Mouse (Mus musculus): ENCODE results near the gene Zpbp2. TPM values are rescaled to one million over a fixed set of nuclear protein-coding genes. Genes with fewer than 3 reads are reported as not detected.

The Zpbp2 gene
- polyA plus RNA-seq, 1 experiment from 2014 or later = 0.45 TPM

- H3K36me3 ChIP-seq = no peaks in the 10 kb centered on the region
- no peaks in the 10 kb centered on the region for H3K4me1 ChIP-seq (replicated peaks)
- H3K27ac ChIP-seq = no peak overlapping the region
- H3K4me3 ChIP-seq (replicated peaks) = no peak overlapping the region
- H3K9me3 ChIP-seq (replicated peaks) = no peaks in the 10 kb centered on the region
- peaks cover 35% of the 10 kb centered on the region for H3K27me3 ChIP-seq
- ATAC-seq (ENCODE audit: low read depth) = no peak
- 76% methylated on average over 3 of the region's 3 CpGs for WGBS (ENCODE audit: insufficient replicate concordance)
- DNase-seq = no peak
- H3K9ac ChIP-seq = no peak overlapping the region
- no peak overlapping the region for H3K4me2 ChIP-seq
These were observed 12.1 kb downstream of the Zpbp2 start for GRCm38 (mm10) chr11:98563025-98563424.

- DNase-seq = no peak
- H3K4me2 ChIP-seq = no peak overlapping the region
- no peak overlapping the region for H3K9ac ChIP-seq
- ATAC-seq (ENCODE audit: low read depth) = no peak
- no peak overlapping the region for H3K27ac ChIP-seq
- no peaks in the 10 kb centered on the region for H3K36me3 ChIP-seq
- 0 out of 2 replicates have a peak, but pooled peaks cover 2% of the 10 kb centered on the region for H3K9me3 ChIP-seq (replicated peaks)
- no peak overlapping the region for H3K4me3 ChIP-seq (replicated peaks)
- H3K4me1 ChIP-seq (replicated peaks) = no peaks in the 10 kb centered on the region
- peaks cover 33% of the 10 kb centered on the region for H3K27me3 ChIP-seq
- WGBS (ENCODE audit: insufficient replicate concordance) = 64% methylated on average over 13 of the region's 13 CpGs
These were observed 13.1 kb downstream of the Zpbp2 start for GRCm38 (mm10) chr11:98563921-98564414.

DNA sequence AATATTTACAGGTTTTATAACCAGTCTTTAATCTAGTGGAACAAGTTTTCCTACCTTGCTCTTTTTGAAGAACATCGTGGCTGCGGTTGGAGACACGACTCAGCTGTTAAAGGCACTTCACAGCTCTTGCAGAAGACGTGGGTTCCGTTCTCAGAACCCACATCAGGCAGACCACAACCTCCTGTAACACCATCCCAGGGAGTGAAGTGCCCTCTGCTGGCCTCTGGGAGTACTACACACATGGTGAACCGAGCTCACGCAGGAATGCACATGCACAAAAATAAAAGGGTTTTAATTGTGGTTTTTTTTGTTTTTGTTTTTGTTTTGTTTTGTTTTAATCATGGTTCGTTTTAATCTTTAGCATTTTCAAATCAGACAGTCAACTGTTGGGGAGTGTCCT is 17.4 kb downstream of the Zpbp2 start:
- no peaks in the 10 kb centered on the region for H3K4me1 ChIP-seq (replicated peaks)
- H3K9me3 ChIP-seq (replicated peaks) = 0 out of 2 replicates have a peak, but pooled peaks cover 2% of the 10 kb centered on the region
- DNase-seq (no peak), ATAC-seq (ENCODE audit: low read depth) (no peak)
- no peak overlapping the region for H3K4me2 ChIP-seq
- H3K4me3 ChIP-seq (replicated peaks) = no peak overlapping the region
- no peak overlapping the region for H3K9ac ChIP-seq
- H3K27me3 ChIP-seq = 0 out of 2 replicates have a peak, but pooled peaks cover 5% of the 10 kb centered on the region
- H3K36me3 ChIP-seq = no peaks in the 10 kb centered on the region
- 76% methylated on average over 8 of the region's 8 CpGs for WGBS (ENCODE audit: insufficient replicate concordance)
- H3K27ac ChIP-seq = no peak overlapping the region

DNA sequence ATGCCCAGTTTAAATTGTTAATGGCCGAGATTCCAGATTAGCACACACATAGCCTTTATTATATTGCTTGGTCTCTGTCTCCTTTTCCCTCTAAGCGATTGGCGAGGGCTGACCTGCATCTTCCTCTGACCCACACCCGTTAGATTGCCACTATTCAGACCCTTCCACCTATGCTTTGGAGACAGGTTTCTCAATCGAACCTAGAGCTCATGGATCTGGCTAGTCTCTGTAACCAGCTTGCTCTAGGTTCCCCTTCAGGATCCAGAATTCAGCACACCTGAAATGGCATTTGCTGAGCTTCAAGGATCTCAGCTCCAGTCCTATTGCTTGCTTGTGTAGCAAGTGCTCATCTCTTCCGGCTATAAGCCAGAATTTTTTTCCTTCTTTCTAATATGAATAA is 18.6 kb downstream of the Zpbp2 start:
- Histone ChIP-seq H3K4me3 (replicated peaks) (no peak overlapping the region), H3K36me3 (no peaks in the 10 kb centered on the region), H3K9ac (no peak overlapping the region), H3K4me1 (replicated peaks) (no peaks in the 10 kb centered on the region), H3K4me2 (no peak overlapping the region), H3K9me3 (replicated peaks) (0 out of 2 replicates have a peak, but pooled peaks cover 2% of the 10 kb centered on the region), H3K27ac (no peak overlapping the region), H3K27me3 (0 out of 2 replicates have a peak, but pooled peaks cover 5% of the 10 kb centered on the region)
- DNase-seq (no peak), ATAC-seq (ENCODE audit: low read depth) (no peak)
- 73% methylated on average over 6 of the region's 6 CpGs for WGBS (ENCODE audit: insufficient replicate concordance)

GRCm38 (mm10) chr11:98577776-98578175 is 26.9 kb downstream of the Zpbp2 start:
- DNase-seq (no peak), ATAC-seq (ENCODE audit: low read depth) (no peak)
- WGBS (ENCODE audit: insufficient replicate concordance) = 71% methylated on average over 5 of the region's 5 CpGs
- no peak overlapping the region for H3K4me2 ChIP-seq
- no peaks in the 10 kb centered on the region for H3K27me3 ChIP-seq
- no peaks in the 10 kb centered on the region for H3K9me3 ChIP-seq (replicated peaks)
- H3K36me3 ChIP-seq = peaks cover 21% of the 10 kb centered on the region
- no peak overlapping the region for H3K9ac ChIP-seq
- peak overlapping the region; percentile 47 for H3K27ac ChIP-seq
- H3K4me3 ChIP-seq (replicated peaks) = no peak overlapping the region
- peaks cover 49% of the 10 kb centered on the region for H3K4me1 ChIP-seq (replicated peaks)

DNA sequence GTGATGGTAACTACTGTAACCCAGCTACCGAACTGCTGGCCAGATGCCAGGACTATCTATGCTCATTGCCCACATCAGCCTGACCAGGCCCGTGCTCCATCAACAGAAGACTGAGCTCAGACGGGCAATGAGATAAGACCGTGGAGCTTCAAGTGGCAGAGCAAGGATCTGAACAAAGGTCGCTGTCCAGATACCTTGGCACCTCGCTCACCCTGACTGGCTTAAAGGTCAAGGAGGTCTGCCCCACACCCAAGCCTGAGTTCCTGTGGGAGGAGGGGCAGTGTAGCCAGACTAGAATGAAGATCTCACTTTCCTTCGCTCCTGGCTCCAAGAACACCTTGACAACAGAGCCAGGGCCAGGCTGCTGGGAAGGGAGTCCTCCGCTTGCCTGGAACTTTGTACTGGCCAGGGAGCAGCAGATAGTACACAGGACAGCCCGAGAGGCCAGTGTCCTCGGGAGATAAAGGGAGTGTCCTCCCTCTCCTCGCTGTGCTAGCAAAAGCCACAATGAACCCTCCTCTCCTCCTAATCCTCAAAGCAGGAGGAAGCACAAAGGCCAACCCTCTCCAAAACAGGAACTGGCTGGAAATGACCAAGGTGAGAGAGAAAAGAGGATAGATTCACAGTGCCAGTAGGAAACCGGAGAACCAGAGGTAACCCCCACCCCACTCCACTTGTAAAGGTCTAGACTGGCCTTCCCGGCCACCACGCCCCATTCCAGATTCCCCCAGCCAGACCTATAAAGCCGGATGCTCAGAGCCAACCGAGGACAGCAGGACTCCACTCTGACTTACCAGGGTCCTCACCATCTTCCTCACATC is 29.6 kb downstream of the Zpbp2 start:
- no peaks in the 10 kb centered on the region for H3K27me3 ChIP-seq
- peak; percentile 75 for DNase-seq
- H3K36me3 ChIP-seq = peaks cover 29% of the 10 kb centered on the region
- peak overlapping the region; percentile 90 for H3K4me3 ChIP-seq (replicated peaks)
- H3K27ac ChIP-seq = peak overlapping the region; percentile 100
- peak overlapping the region; percentile 94 for H3K9ac ChIP-seq
- H3K9me3 ChIP-seq (replicated peaks) = no peaks in the 10 kb centered on the region
- ATAC-seq (ENCODE audit: low read depth) = peak; percentile 77
- WGBS (ENCODE audit: insufficient replicate concordance) = 15% methylated on average over 16 of the region's 16 CpGs
- peak overlapping the region; percentile 85 for H3K4me2 ChIP-seq
- H3K4me1 ChIP-seq (replicated peaks) = peaks cover 76% of the 10 kb centered on the region

DNA sequence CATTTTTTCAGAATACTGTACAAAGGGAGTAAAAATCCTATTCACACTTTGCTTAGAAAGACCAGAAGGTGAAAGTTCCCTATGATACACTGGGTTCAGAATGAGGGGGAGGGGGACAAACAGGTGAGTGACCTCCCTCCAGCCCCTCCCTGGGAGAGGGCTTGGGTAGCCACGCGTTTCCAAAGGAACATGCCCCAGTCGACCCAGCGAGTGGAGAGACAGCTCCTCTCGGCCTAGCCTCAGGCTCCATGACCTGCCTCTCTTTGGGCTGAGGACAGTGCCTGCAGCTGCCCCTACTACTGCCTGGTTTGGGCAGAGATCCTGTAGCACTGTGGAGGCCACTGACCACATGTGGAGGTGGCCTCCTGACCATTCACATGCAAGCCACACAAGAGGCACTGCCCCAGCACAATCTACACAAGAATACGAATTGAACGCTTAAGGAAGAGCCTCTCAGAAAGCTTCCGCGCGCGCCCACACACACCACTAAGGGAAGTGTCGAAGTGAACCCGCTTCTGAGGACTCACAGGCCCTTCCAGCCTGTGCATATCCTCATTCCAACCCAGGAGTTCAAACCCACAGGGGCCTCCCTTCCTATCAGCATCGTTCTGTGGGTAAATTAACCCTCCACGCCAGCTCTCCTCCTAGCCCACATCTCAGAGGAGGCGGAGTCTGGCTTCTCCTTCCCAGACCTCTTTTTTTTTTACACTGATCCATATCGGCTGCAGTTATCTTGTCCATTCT is 30.6 kb downstream of the Zpbp2 start:
- H3K4me1 ChIP-seq (replicated peaks) = peaks cover 86% of the 10 kb centered on the region
- H3K9ac ChIP-seq = peak overlapping the region; percentile 94
- peak overlapping the region; percentile 100 for H3K27ac ChIP-seq
- H3K4me2 ChIP-seq = peak overlapping the region; percentile 85
- no peaks in the 10 kb centered on the region for H3K9me3 ChIP-seq (replicated peaks)
- H3K27me3 ChIP-seq = no peaks in the 10 kb centered on the region
- ATAC-seq (ENCODE audit: low read depth) = peak; percentile 19
- peaks cover 29% of the 10 kb centered on the region for H3K36me3 ChIP-seq
- DNase-seq = peak; percentile 65
- H3K4me3 ChIP-seq (replicated peaks) = peak overlapping the region; percentile 90
- WGBS (ENCODE audit: insufficient replicate concordance) = 20% methylated on average over 17 of the region's 17 CpGs

- Histone ChIP-seq H3K4me3 (replicated peaks) (peak overlapping the region; percentile 90), H3K9ac (peak overlapping the region; percentile 94), H3K27ac (peak overlapping the region; percentile 100), H3K36me3 (peaks cover 29% of the 10 kb centered on the region), H3K4me2 (peak overlapping the region; percentile 85), H3K9me3 (replicated peaks) (no peaks in the 10 kb centered on the region), H3K4me1 (replicated peaks) (peaks cover 86% of the 10 kb centered on the region), H3K27me3 (no peaks in the 10 kb centered on the region)
- peak; percentile 2; the same call in 1 of the 2 replicates for ATAC-seq (ENCODE audit: low read depth)
- no peak for DNase-seq
- 8% methylated on average over 8 of the region's 8 CpGs for WGBS (ENCODE audit: insufficient replicate concordance)
These were observed 31.1 kb downstream of the Zpbp2 start for GRCm38 (mm10) chr11:98582030-98582388.

DNA sequence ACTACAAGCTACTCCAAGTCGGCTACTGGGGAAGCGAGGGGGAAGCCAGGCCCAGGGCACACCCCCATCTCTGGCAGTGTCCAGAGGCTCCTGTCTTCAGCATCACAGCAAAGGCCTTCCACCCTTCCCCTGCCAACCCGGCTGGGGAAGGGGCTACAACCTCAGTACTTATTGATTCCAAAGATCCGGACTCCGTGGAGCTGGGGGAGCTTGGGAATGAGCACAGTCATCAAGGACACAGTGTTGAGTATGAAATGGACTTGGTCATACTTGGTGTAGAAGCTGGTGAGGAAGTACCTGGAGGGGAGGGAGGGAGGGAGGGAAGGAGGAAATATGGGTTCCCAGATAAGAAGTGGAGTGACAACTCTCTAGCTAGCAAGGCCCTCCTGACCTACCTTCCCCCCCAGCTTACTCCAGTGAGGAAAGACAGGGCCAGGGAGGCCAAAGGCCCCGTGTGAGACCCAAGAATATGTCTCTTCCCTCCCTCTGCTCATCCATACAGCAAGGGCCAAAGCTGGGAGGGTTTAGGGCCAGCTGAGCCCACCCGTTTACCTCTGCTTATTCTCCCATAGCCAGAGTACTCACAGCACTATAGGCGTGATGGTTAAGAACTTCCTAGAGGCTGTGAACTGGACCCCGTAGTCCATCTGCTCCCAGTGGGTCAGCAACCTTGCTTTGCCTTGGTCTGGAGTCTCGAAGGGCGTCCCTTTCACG is 31.8 kb downstream of the Zpbp2 start:
- H3K4me2 ChIP-seq = peak overlapping the region; percentile 85
- H3K27me3 ChIP-seq = no peaks in the 10 kb centered on the region
- ATAC-seq (ENCODE audit: low read depth) = peak; percentile 76
- H3K36me3 ChIP-seq = peaks cover 29% of the 10 kb centered on the region
- H3K9ac ChIP-seq = peak overlapping the region; percentile 94
- WGBS (ENCODE audit: insufficient replicate concordance) = 13% methylated on average over 12 of the region's 12 CpGs
- peaks cover 88% of the 10 kb centered on the region for H3K4me1 ChIP-seq (replicated peaks)
- DNase-seq = peak; percentile 68
- peak overlapping the region; percentile 90 for H3K4me3 ChIP-seq (replicated peaks)
- no peaks in the 10 kb centered on the region for H3K9me3 ChIP-seq (replicated peaks)
- H3K27ac ChIP-seq = peak overlapping the region; percentile 100

GRCm38 (mm10) chr11:98583265-98583552 is 32.3 kb downstream of the Zpbp2 start:
- peak overlapping the region; percentile 85 for H3K4me2 ChIP-seq
- H3K9me3 ChIP-seq (replicated peaks) = no peaks in the 10 kb centered on the region
- H3K9ac ChIP-seq = peak overlapping the region; percentile 94
- WGBS (ENCODE audit: insufficient replicate concordance) = 30% methylated on average over 3 of the region's 3 CpGs
- no peaks in the 10 kb centered on the region for H3K27me3 ChIP-seq
- H3K4me3 ChIP-seq (replicated peaks) = peak overlapping the region; percentile 90
- H3K4me1 ChIP-seq (replicated peaks) = peaks cover 88% of the 10 kb centered on the region
- peaks cover 29% of the 10 kb centered on the region for H3K36me3 ChIP-seq
- ATAC-seq (ENCODE audit: low read depth) = peak; percentile 77
- peak overlapping the region; percentile 100 for H3K27ac ChIP-seq
- DNase-seq = peak; percentile 82

DNA sequence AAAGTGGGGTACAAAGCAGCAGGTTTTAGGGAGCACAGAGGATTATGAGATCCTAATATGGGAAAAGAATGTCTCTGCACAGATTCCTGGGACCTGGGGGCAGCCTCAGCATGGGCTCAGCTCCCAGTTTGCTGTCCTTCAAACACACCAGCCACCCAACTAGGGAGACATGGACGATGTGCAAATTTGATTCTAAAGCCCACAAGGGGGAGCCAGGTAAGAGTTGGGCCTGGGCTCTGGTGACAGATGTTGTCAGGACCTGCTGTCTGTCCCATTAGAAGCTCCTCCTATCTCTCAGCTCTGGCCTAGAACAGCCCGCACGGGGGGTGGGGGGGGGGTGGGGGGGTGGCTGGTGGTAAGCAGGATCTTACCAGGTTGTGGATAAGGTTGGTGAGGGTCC is 32.7 kb downstream of the Zpbp2 start:
- H3K4me2 ChIP-seq = peak overlapping the region; percentile 85
- DNase-seq (peak; percentile 61), ATAC-seq (ENCODE audit: low read depth) (peak; percentile 20; the same call in 1 of the 2 replicates)
- no peaks in the 10 kb centered on the region for H3K27me3 ChIP-seq
- H3K9ac ChIP-seq = peak overlapping the region; percentile 94
- peaks cover 89% of the 10 kb centered on the region for H3K4me1 ChIP-seq (replicated peaks)
- peak overlapping the region; percentile 100 for H3K27ac ChIP-seq
- WGBS (ENCODE audit: insufficient replicate concordance) = 1% methylated on average over 3 of the region's 3 CpGs
- peak overlapping the region; percentile 90 for H3K4me3 ChIP-seq (replicated peaks)
- H3K36me3 ChIP-seq = peaks cover 29% of the 10 kb centered on the region
- no peaks in the 10 kb centered on the region for H3K9me3 ChIP-seq (replicated peaks)
